Mouse (Mus musculus): ENCODE results near the gene Trub1. TPM values are rescaled to one million over a fixed set of nuclear protein-coding genes. Genes with fewer than 3 reads are reported as not detected.

Trub1 gene
- total RNA-seq (2022): 10 to 100 TPM; 17.3 to 18.5 (median 17.9) TPM

- peak; percentile 78 to 87 for DNase-seq (ENCODE audit: low spot score in 2 of 2)
Observed at GRCm38 (mm10) chr19:57452492-57453217, at the start of gene Trub1. Gene Trub1 (plus strand): TSS chr19:57452912.

- DNase-seq (ENCODE audit: low spot score in 2 of 2): peak; percentile 37 to 63
Observed at GRCm38 (mm10) chr19:57403700-57404501, 48.8 kb upstream of the Trub1 start.

GRCm38 (mm10) chr19:57404502-57404848, 48.2 kb upstream of the Trub1 start:
- DNase-seq (ENCODE audit: low spot score in 2 of 2): peak in 1 of 2 experiments; percentile 19

GRCm38 (mm10) chr19:57407947-57408346, 44.8 kb upstream of the Trub1 start:
- no peak for DNase-seq (ENCODE audit: low spot score in 2 of 2)

- DNase-seq (ENCODE audit: low spot score in 2 of 2): peak; percentile 40 to 41
Observed at GRCm38 (mm10) chr19:57411375-57412196, 41.1 kb upstream of the Trub1 start.

DNA sequence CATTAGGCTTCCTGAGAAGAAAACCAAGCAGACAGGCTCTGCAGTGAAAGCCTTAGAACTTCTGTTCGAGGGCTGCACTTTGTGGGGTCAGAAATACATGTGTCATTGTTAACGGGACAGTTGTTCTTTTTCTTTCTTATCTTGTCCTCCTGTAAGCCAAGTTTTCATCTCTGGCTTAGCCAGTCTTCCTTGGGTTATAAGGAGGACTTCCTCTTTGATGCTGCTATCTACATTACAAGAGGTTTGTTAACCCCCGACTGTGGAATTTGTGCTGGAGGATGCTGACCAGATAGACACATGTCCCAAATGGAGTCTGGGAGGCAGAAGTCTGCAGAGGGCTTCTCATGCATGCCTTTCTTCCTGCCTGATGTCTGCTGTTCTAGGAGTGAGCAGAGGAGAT, 39.5 kb upstream of the Trub1 start:
- no peak for DNase-seq (ENCODE audit: low spot score in 2 of 2)

DNA sequence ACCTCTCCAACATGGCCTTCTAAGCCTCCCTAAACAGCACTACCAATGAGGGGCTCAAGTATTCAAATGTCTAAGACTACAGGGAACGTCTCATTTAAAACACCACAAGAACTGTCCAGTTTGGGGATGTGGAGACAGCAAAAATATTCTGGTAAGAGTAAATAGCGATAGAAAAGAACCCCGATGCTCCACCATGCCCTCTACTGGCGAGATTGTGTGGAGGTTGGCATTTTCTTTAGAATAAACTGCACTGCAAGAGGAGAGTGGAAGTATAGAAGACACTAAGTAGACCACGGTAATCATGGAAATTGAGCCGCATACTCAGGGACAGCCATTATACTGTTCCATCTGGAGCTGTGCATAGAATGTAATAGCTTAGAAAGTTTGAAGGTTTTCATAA, 38.8 kb upstream of the Trub1 start:
- no peak for DNase-seq (ENCODE audit: low spot score in 2 of 2)

- DNase-seq (ENCODE audit: low spot score in 2 of 2): no peak
Observed at GRCm38 (mm10) chr19:57415031-57415807, 37.5 kb upstream of the Trub1 start.

DNA sequence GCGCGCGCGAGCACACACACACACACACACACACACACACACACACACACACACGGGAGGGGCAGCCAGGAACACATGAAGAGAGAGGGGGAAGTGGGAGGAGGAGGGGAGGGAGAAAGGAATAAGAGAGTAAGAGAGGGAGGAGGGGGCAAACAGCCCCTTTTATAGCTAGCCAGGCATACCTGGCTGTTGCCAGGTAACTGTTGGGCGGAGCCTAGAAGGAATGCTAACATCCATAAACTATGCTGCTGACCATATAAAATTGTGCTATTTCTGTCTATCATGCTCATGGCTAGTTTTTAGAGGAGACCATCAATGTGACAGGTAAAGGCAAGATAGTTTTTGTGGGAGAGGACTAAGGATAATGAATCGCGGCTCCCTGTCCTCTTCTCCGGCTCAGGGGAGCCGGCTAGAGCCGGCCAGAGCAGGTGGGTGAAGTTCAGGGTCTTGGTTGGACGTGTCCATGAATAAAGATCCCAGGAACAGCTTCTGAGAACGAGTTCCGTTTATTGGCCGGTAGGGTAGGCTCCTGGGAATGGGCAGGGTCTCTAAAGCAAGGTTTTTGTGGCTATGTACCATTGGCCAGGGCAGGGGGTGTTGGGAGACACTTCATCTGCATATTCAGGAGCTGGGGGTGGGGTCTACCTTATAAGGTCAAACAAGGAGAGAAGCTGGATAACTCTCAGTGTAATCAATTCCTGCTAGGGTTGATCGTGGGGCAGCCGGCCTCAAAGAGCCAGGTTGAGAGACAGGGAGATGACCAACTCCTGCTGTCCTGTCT, 34.7 kb upstream of the Trub1 start:
- no peak for DNase-seq (ENCODE audit: low spot score in 2 of 2)

DNA sequence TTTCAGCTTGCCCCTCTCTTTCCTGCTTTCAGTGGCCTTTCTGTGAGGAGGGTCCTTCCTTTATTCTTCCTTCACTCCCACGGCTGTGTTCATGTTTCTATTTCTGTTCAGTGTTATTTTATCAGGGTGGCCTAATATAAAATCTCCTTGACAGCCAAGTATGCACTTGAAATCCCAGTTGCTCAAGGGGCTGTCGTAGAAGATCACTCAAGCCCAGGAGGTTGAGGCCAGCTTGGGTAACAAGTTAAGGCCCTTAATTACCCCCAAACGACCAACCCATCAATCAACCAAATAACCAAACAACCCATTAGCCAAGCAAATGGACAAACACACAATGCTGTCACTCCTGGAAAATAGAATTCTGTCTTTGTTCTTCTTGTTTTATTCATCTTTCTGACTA, 29.3 kb upstream of the Trub1 start:
- DNase-seq (ENCODE audit: low spot score in 2 of 2): no peak

DNA sequence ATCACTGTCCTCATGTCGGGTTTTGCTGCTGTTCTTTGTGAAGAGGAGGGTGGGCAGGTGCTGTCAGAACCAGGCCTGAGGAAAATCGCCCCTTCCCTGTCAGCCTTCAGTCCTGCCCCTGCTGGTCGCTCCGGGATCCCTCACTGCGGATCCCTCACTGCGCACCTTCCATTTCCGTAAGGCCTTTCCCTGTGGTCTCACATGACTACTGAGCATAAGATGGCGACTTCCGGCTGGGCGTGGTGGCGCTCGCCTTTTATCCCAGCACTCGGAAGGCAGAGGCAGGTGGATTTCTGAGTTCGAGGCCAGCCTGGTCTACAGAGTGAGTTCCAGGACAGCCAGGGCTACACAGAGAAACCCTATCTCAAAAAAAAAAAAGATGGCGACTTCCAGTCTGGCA, 27.4 kb upstream of the Trub1 start:
- no peak for DNase-seq (ENCODE audit: low spot score in 2 of 2)

GRCm38 (mm10) chr19:57426841-57427240, 25.9 kb upstream of the Trub1 start:
- no peak for DNase-seq (ENCODE audit: low spot score in 2 of 2)

DNA sequence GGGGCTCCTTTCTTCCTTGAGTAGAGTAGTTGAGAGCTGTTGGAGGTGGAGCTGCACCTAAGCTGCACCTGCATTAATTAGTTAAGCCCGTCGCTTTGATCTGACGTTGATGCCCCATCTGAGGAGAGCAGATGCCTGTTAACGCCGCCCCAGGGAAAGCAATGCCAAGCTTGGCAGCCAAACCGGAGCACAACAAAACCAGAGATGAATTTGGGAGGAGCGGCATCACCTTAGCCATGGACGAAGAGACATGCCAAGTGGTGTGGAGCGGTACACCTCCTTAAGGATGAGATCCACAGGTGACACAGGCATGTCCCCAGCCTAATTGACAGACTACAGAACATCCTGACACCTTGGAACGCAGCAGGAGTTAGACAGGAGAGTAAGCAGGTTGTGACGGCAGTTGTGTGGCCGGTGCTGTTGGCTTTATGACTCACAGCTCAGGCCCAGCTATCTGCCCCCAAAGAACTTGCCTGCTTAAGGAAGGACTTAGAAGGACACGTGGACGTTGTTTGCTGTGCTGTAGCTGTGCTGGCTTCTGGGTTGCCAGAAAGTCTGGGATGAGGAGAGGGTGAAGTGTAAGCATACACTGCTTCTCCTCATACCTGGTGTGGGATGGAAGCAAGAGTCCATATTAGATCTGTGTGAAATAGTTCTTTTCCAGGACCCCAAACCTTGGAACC, 24.8 kb upstream of the Trub1 start:
- no peak for DNase-seq (ENCODE audit: low spot score in 2 of 2)

DNA sequence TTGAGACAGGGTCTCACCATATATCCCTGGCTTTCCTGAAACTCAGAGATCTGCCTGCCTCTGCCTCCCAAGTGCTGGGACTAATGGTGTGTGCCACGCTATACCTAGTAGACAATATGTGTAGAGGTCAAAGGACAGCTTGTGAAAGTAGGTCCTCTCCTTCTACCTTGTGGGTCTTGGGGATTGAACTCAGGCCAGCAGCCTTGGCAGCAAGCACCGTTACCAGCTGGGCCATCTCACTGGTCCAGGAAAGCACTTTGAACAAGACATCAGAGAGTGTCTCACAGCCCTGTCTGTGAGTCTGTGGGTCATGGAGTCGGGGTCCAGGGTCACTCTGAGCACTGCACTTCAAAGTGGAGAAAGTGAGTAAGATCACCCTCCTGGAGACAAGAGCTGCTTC, 24.1 kb upstream of the Trub1 start:
- no peak for DNase-seq (ENCODE audit: low spot score in 2 of 2)

- DNase-seq (ENCODE audit: low spot score in 2 of 2): no peak
Observed at GRCm38 (mm10) chr19:57429926-57430325, 22.8 kb upstream of the Trub1 start.

GRCm38 (mm10) chr19:57431476-57431875, 21.2 kb upstream of the Trub1 start:
- no peak for DNase-seq (ENCODE audit: low spot score in 2 of 2)

DNA sequence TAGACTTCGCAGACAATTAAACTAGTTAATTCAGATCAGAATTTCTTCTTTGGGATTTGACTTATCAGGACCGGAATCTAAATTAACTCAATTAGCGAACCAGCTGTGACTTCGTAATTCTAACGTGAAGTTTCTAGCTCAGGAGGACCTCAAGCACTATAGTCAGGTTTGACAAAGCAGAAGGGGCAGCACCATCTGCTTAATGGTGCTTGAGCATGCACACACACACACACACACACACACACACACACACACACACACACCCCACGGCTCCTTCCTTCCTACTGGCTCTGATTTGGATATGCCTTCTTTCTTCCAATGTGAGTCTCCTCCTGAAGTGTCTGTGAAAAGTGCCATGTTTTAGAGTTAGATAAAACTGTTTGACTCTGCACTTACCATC, 18.7 kb upstream of the Trub1 start:
- DNase-seq (ENCODE audit: low spot score in 2 of 2): no peak

DNA sequence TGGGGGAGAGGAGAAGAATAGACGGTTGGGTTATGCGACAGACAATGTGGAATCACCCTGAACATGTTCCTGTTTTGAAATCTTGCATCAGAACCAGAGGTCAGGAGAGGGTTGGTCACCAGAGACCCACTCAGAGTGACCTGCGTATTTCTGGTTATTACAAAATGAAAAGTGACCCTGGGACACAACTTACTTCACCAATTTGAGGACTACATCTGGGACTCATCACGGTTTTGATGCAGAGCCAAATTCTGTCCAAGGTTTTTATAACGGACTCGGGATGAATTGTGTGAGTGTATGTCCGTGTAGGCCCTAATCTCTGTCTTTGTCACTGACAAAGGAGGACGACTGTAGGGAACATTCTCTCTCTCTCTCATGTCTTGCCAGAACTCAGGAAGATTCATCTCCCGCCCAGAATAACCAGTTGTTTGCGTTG, 16.1 kb upstream of the Trub1 start:
- DNase-seq (ENCODE audit: low spot score in 2 of 2): no peak

DNA sequence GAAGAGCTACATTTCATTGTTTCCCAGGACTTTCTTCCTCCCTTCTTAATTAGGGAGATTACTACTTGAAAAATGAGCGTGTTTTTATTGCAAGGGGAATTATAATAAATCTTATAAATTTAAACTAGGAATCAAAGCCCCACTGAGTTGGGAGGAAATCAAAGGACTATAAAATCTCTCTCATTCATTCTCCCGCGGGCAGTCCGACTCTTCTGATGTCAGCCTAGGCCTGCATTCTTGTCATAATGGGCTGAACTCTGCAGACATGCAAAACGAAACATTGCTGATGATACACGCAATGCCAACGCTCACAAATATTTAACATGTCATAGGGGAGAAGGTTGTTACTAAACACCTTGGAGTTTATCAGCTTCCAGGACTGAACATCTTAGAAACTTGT, 15.7 kb upstream of the Trub1 start:
- no peak for DNase-seq (ENCODE audit: low spot score in 2 of 2)

- DNase-seq (ENCODE audit: low spot score in 2 of 2): no peak
Observed at GRCm38 (mm10) chr19:57439296-57439695, 13.4 kb upstream of the Trub1 start.

All from layer of hippocampus, adult 8-10 months (tissue).